Mouse (Mus musculus): ENCODE results near the gene Sec61g. TPM values are rescaled to one million over a fixed set of nuclear protein-coding genes. Genes with fewer than 3 reads are reported as not detected.
"Not testable (repeated sequence)": the region's sequence is repeated elsewhere in the genome, so short reads cannot be mapped to it uniquely, and the experiment has no call there.

The Sec61g gene
- polyA plus RNA-seq, 1 experiment from 2014 or later: 29.3 TPM

- Histone ChIP-seq H3K36me3 (ENCODE audit: control insufficient read depth, insufficient read depth) (no peaks in the 10 kb centered on the region), H3K9me3 (ENCODE audit: control insufficient read depth, low read length) (no peaks in the 10 kb centered on the region), H3K27me3 (replicated peaks; ENCODE audit: control insufficient read depth, insufficient read depth, low read length) (no peaks in the 10 kb centered on the region), H3K9ac (replicated peaks; ENCODE audit: low read depth, low read length) (no peak overlapping the region), H3K27ac (ENCODE audit: low read length) (no peak overlapping the region), H3K4me1 (replicated peaks; ENCODE audit: control insufficient read depth, insufficient read depth, low read length) (no peaks in the 10 kb centered on the region), H3K4me3 (replicated peaks; ENCODE audit: low read length) (no peak overlapping the region), H3K4me2 (ENCODE audit: low read length) (no peak overlapping the region)
- ATAC-seq: no peak
- 60% methylated on average over 2 of the region's 2 CpGs for WGBS
Measured at GRCm38 (mm10) chr11:16525724-16526123, 17.4 kb upstream of the Sec61g start.

GRCm38 (mm10) chr11:16524917-16525640 lies 16.8 kb upstream of the Sec61g start:
- peak; percentile 86 for ATAC-seq
- Histone ChIP-seq H3K4me3 (replicated peaks; ENCODE audit: low read length) (no peak overlapping the region), H3K27ac (ENCODE audit: low read length) (no peak overlapping the region), H3K9me3 (ENCODE audit: control insufficient read depth, low read length) (no peaks in the 10 kb centered on the region), H3K4me1 (replicated peaks; ENCODE audit: control insufficient read depth, insufficient read depth, low read length) (no peaks in the 10 kb centered on the region), H3K36me3 (ENCODE audit: control insufficient read depth, insufficient read depth) (no peaks in the 10 kb centered on the region), H3K4me2 (ENCODE audit: low read length) (no peak overlapping the region), H3K9ac (replicated peaks; ENCODE audit: low read depth, low read length) (no peak overlapping the region), H3K27me3 (replicated peaks; ENCODE audit: control insufficient read depth, insufficient read depth, low read length) (no peaks in the 10 kb centered on the region)
- 49% methylated on average over 3 of the region's 3 CpGs for WGBS

GRCm38 (mm10) chr11:16515081-16515480 lies 6.8 kb upstream of the Sec61g start:
- 98% methylated on average over 16 of the region's 16 CpGs for WGBS
- not testable (repeated sequence) for H3K27ac ChIP-seq (ENCODE audit: low read length); H3K4me3 ChIP-seq (replicated peaks; ENCODE audit: low read length)

DNA sequence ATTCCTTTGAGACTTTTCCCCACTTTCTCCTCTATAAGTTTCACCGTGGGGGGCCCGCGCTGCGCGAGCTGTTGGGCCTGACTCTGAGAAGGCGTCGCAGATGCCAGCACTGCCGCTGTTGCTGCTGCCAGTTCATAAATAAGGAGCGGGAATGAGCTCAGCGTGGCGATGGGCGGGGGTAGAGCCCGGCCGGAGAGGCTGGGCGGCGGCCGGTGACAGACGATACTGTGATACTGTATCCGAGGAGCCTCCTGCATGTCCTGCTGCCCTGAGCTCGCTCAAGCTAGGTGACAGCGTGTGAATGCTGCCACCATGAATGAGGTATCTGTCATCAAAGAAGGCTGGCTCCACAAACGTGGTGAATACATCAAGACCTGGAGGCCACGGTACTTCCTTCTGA lies 5.9 kb upstream of the Sec61g start:
- H3K9ac ChIP-seq (replicated peaks; ENCODE audit: low read depth, low read length); H3K9me3 ChIP-seq (ENCODE audit: control insufficient read depth, low read length); H3K36me3 ChIP-seq (ENCODE audit: control insufficient read depth, insufficient read depth); H3K27ac ChIP-seq (ENCODE audit: low read length); ATAC-seq; H3K4me3 ChIP-seq (replicated peaks; ENCODE audit: low read length); H3K4me1 ChIP-seq (replicated peaks; ENCODE audit: control insufficient read depth, insufficient read depth, low read length); H3K27me3 ChIP-seq (replicated peaks; ENCODE audit: control insufficient read depth, insufficient read depth, low read length); H3K4me2 ChIP-seq (ENCODE audit: low read length): not testable (repeated sequence)
- WGBS: 75% methylated on average over 23 of the region's 23 CpGs

More at GRCm38 (mm10) chr11:16515081-16515480, 6.8 kb upstream of the Sec61g start:
- not testable (repeated sequence) for H3K27me3 ChIP-seq (replicated peaks; ENCODE audit: control insufficient read depth, insufficient read depth, low read length); H3K9ac ChIP-seq (replicated peaks; ENCODE audit: low read depth, low read length); H3K4me2 ChIP-seq (ENCODE audit: low read length); H3K4me1 ChIP-seq (replicated peaks; ENCODE audit: control insufficient read depth, insufficient read depth, low read length); H3K9me3 ChIP-seq (ENCODE audit: control insufficient read depth, low read length); H3K36me3 ChIP-seq (ENCODE audit: control insufficient read depth, insufficient read depth); ATAC-seq

- ATAC-seq: no peak; the same call in 1 of the 2 replicates
- peak overlapping the region; percentile 70 for H3K4me3 ChIP-seq (replicated peaks; ENCODE audit: low read length)
- WGBS: 4% methylated on average over 26 of the region's 26 CpGs
Measured at GRCm38 (mm10) chr11:16507385-16508051, 766 bp downstream of the Sec61g start.

DNA sequence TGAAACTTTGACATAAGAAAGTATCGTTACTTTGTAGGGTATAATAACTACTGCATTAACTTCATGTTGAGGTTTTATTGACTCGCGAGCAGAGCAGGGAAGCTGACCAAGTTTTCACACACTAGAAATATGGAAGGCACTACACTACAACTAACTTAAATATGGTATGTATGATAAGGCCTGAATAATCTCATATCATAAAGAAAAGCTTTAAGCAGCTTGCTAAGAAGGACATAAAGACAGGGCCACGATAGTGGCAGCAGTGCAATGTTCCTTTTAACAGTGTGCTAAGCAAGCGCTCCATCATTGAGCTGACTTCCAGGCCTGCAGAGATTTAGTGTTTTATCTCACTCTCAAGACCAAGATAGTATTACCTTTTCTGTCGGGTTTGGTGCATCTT lies 2.3 kb downstream of the Sec61g start:
- H3K27ac ChIP-seq (ENCODE audit: low read length): no peak overlapping the region
- no peak overlapping the region for H3K9ac ChIP-seq (replicated peaks; ENCODE audit: low read depth, low read length)
- no peak overlapping the region for H3K4me3 ChIP-seq (replicated peaks; ENCODE audit: low read length)
- no peaks in the 10 kb centered on the region for H3K27me3 ChIP-seq (replicated peaks; ENCODE audit: control insufficient read depth, insufficient read depth, low read length)
- H3K9me3 ChIP-seq (ENCODE audit: control insufficient read depth, low read length): no peaks in the 10 kb centered on the region; the same call in 1 of the 2 replicates
- WGBS: 97% methylated on average over 6 of the region's 6 CpGs
- no peak for ATAC-seq
- H3K4me2 ChIP-seq (ENCODE audit: low read length): no peak overlapping the region
- H3K4me1 ChIP-seq (replicated peaks; ENCODE audit: control insufficient read depth, insufficient read depth, low read length): peaks cover 6% of the 10 kb centered on the region
- peaks cover 22% of the 10 kb centered on the region for H3K36me3 ChIP-seq (ENCODE audit: control insufficient read depth, insufficient read depth)

More at GRCm38 (mm10) chr11:16507385-16508051, 766 bp downstream of the Sec61g start:
- peak overlapping the region; percentile 68 for H3K4me2 ChIP-seq (ENCODE audit: low read length)
- no peaks in the 10 kb centered on the region; the same call in 1 of the 2 replicates for H3K9me3 ChIP-seq (ENCODE audit: control insufficient read depth, low read length)
- H3K36me3 ChIP-seq (ENCODE audit: control insufficient read depth, insufficient read depth): peaks cover 19% of the 10 kb centered on the region
- H3K9ac ChIP-seq (replicated peaks; ENCODE audit: low read depth, low read length): peak overlapping the region; percentile 69
- peak overlapping the region; percentile 94 for H3K27ac ChIP-seq (ENCODE audit: low read length)
- H3K27me3 ChIP-seq (replicated peaks; ENCODE audit: control insufficient read depth, insufficient read depth, low read length): no peaks in the 10 kb centered on the region
- peaks cover 6% of the 10 kb centered on the region for H3K4me1 ChIP-seq (replicated peaks; ENCODE audit: control insufficient read depth, insufficient read depth, low read length)

DNA sequence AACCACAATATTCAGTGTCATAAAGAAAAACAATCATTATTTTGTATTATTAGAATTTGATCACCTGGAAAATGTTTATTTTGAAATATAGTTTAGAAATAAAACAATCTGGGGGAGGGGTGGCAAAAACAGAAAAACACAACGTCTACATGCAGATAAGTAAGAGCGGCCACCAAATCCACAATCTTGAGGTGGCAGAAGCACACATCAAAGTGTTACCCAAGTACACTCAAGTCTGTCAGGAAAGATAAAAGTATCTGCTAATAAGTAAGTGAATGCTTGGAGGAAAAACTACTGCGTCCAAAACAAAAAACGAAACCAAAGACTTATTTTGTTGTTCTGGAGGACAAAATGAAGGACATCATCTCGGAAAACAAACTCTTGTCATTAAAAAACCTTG lies 5.1 kb downstream of the Sec61g start:
- Histone ChIP-seq H3K4me3 (replicated peaks; ENCODE audit: low read length) (no peak overlapping the region), H3K27ac (ENCODE audit: low read length) (no peak overlapping the region), H3K4me1 (replicated peaks; ENCODE audit: control insufficient read depth, insufficient read depth, low read length) (peaks cover 6% of the 10 kb centered on the region), H3K36me3 (ENCODE audit: control insufficient read depth, insufficient read depth) (peaks cover 30% of the 10 kb centered on the region), H3K27me3 (replicated peaks; ENCODE audit: control insufficient read depth, insufficient read depth, low read length) (no peaks in the 10 kb centered on the region), H3K9me3 (ENCODE audit: control insufficient read depth, low read length) (no peaks in the 10 kb centered on the region; the same call in 1 of the 2 replicates), H3K9ac (replicated peaks; ENCODE audit: low read depth, low read length) (no peak overlapping the region), H3K4me2 (ENCODE audit: low read length) (no peak overlapping the region)
- no peak for ATAC-seq
- 96% methylated on average over 5 of the region's 5 CpGs for WGBS

- Histone ChIP-seq H3K4me3 (replicated peaks; ENCODE audit: low read length) (no peak overlapping the region), H3K27me3 (replicated peaks; ENCODE audit: control insufficient read depth, insufficient read depth, low read length) (no peaks in the 10 kb centered on the region), H3K27ac (ENCODE audit: low read length) (no peak overlapping the region), H3K9me3 (ENCODE audit: control insufficient read depth, low read length) (no peaks in the 10 kb centered on the region; the same call in 1 of the 2 replicates), H3K36me3 (ENCODE audit: control insufficient read depth, insufficient read depth) (peaks cover 30% of the 10 kb centered on the region), H3K4me1 (replicated peaks; ENCODE audit: control insufficient read depth, insufficient read depth, low read length) (peaks cover 6% of the 10 kb centered on the region), H3K9ac (replicated peaks; ENCODE audit: low read depth, low read length) (no peak overlapping the region), H3K4me2 (ENCODE audit: low read length) (no peak overlapping the region)
- 93% methylated on average over 3 of the region's 3 CpGs for WGBS
- no peak for ATAC-seq
Measured at GRCm38 (mm10) chr11:16502744-16503143, 5.5 kb downstream of the Sec61g start.

DNA sequence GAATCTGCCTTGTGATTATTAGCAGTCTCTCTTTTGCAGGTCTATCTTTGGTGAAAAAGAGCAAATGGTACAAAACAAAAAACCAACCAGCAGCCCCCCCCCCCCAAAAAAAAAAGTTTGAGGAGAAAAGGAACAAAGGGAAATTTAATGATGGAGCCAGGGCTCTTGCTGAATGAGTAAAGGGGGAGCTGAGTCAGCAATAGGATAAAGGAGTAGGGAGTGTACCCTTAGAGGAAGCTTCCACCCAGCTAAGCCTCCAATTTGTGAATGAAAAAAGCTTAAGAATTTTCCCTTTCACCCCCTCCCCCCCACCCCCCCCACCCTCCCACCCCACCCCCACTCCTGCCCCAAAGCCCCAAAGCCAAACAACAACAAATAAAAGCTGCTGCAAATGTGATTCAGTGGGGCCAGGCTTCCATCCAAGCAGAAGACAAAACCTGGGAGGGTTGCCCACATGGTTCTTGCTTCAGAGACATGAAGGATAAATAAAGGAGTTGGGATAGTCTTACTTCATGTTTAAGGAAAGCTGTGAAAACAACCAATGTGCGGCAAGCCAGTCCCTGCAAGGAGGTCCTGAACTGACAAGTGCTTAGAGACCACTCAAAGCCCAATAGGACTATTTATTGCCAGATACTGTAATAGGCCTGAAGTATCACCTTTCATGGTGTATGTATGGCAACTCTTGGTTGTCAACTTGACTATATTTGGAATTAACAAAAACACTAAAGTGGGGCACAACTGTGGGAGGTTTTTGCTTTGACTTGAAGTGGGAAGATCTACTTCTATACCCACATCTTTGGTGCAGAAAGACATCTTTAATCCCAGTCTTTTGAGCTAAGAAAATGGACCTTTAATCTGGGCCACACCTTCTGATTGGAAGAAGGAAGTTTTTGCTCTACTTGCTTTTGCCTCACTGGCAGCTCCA lies 9.3 kb downstream of the Sec61g start:
- Histone ChIP-seq H3K36me3 (ENCODE audit: control insufficient read depth, insufficient read depth) (peaks cover 16% of the 10 kb centered on the region), H3K9me3 (ENCODE audit: control insufficient read depth, low read length) (no peaks in the 10 kb centered on the region), H3K4me1 (replicated peaks; ENCODE audit: control insufficient read depth, insufficient read depth, low read length) (no peaks in the 10 kb centered on the region), H3K4me2 (ENCODE audit: low read length) (no peak overlapping the region), H3K9ac (replicated peaks; ENCODE audit: low read depth, low read length) (no peak overlapping the region), H3K27me3 (replicated peaks; ENCODE audit: control insufficient read depth, insufficient read depth, low read length) (no peaks in the 10 kb centered on the region), H3K4me3 (replicated peaks; ENCODE audit: low read length) (no peak overlapping the region), H3K27ac (ENCODE audit: low read length) (no peak overlapping the region)
- no peak for ATAC-seq
- WGBS: 8% methylated on average over 1 of the region's 1 CpGs

Measured in forebrain, embryonic 16.5 days (tissue).